Mouse (Mus musculus): Measurements from ENCODE around the gene Sema5a. TPM values are rescaled to one million over a fixed set of nuclear protein-coding genes. Genes with fewer than 3 reads are reported as not detected.
"Not testable (repeated sequence)": the region's sequence is repeated elsewhere in the genome, so short reads cannot be mapped to it uniquely, and the experiment has no call there.

Sema5a gene
- polyA plus RNA-seq, 1 experiment: 1.3 TPM

- Histone ChIP-seq H3K27ac (ENCODE audit: control insufficient read depth, insufficient read depth, low read length) (no peak overlapping the region), H3K4me1 (replicated peaks; ENCODE audit: control insufficient read depth, insufficient read depth, low read length) (no peaks in the 10 kb centered on the region), H3K4me3 (ENCODE audit: control insufficient read depth, insufficient read depth, low read length) (no peak overlapping the region), H3K27me3 (ENCODE audit: control insufficient read depth, insufficient read depth, low read length) (no peaks in the 10 kb centered on the region), H3K36me3 (ENCODE audit: control insufficient read depth, insufficient read depth, low read length) (no peaks in the 10 kb centered on the region)
- no peak for TF ChIP-seq CTCF (IDR thresholded peaks at IDR 0.05; ENCODE audit: borderline replicate concordance, control insufficient read depth, extremely low read depth, insufficient read depth, low read length, poor library complexity)
- DNase-seq: no peak
- 93% methylated on average over 3 of the region's 3 CpGs for WGBS
Measured at GRCm38 (mm10) chr15:32225394-32225793, 19.2 kb upstream of the Sema5a start.

- H3K27ac ChIP-seq (ENCODE audit: control insufficient read depth, insufficient read depth, low read length): no peak overlapping the region
- WGBS: 91% methylated on average over 6 of the region's 6 CpGs
Measured at GRCm38 (mm10) chr15:32226381-32226780, 18.2 kb upstream of the Sema5a start.

GRCm38 (mm10) chr15:32226888-32227395, 17.7 kb upstream of the Sema5a start:
- TF ChIP-seq POLR2A (IDR thresholded peaks at IDR 0.05; ENCODE audit: control insufficient read depth, extremely low read depth, insufficient read depth, low read length, poor library complexity): no peak
- no peak for TF ChIP-seq CTCF (IDR thresholded peaks at IDR 0.05; ENCODE audit: borderline replicate concordance, control insufficient read depth, extremely low read depth, insufficient read depth, low read length, poor library complexity)
- Histone ChIP-seq H3K27ac (ENCODE audit: control insufficient read depth, insufficient read depth, low read length) (no peak overlapping the region), H3K27me3 (ENCODE audit: control insufficient read depth, insufficient read depth, low read length) (no peaks in the 10 kb centered on the region), H3K4me1 (replicated peaks; ENCODE audit: control insufficient read depth, insufficient read depth, low read length) (no peaks in the 10 kb centered on the region), H3K4me3 (ENCODE audit: control insufficient read depth, insufficient read depth, low read length) (no peak overlapping the region), H3K36me3 (ENCODE audit: control insufficient read depth, insufficient read depth, low read length) (no peaks in the 10 kb centered on the region)
- WGBS: 97% methylated on average over 7 of the region's 7 CpGs
- no peak for DNase-seq

More at GRCm38 (mm10) chr15:32226381-32226780, 18.2 kb upstream of the Sema5a start:
- Histone ChIP-seq H3K4me1 (replicated peaks; ENCODE audit: control insufficient read depth, insufficient read depth, low read length) (no peaks in the 10 kb centered on the region), H3K4me3 (ENCODE audit: control insufficient read depth, insufficient read depth, low read length) (no peak overlapping the region), H3K27me3 (ENCODE audit: control insufficient read depth, insufficient read depth, low read length) (no peaks in the 10 kb centered on the region), H3K36me3 (ENCODE audit: control insufficient read depth, insufficient read depth, low read length) (no peaks in the 10 kb centered on the region)
- no peak for DNase-seq
- TF ChIP-seq CTCF (IDR thresholded peaks at IDR 0.05; ENCODE audit: borderline replicate concordance, control insufficient read depth, extremely low read depth, insufficient read depth, low read length, poor library complexity) (no peak), POLR2A (IDR thresholded peaks at IDR 0.05; ENCODE audit: control insufficient read depth, extremely low read depth, insufficient read depth, low read length, poor library complexity) (no peak)

GRCm38 (mm10) chr15:32230066-32230465, 14.5 kb upstream of the Sema5a start:
- 66% methylated on average over 2 of the region's 2 CpGs for WGBS
- Histone ChIP-seq H3K27me3 (ENCODE audit: control insufficient read depth, insufficient read depth, low read length) (no peaks in the 10 kb centered on the region), H3K36me3 (ENCODE audit: control insufficient read depth, insufficient read depth, low read length) (no peaks in the 10 kb centered on the region), H3K4me1 (replicated peaks; ENCODE audit: control insufficient read depth, insufficient read depth, low read length) (no peaks in the 10 kb centered on the region), H3K4me3 (ENCODE audit: control insufficient read depth, insufficient read depth, low read length) (no peak overlapping the region), H3K27ac (ENCODE audit: control insufficient read depth, insufficient read depth, low read length) (no peak overlapping the region)
- no peak for DNase-seq
- TF ChIP-seq CTCF (IDR thresholded peaks at IDR 0.05; ENCODE audit: borderline replicate concordance, control insufficient read depth, extremely low read depth, insufficient read depth, low read length, poor library complexity) (no peak), POLR2A (IDR thresholded peaks at IDR 0.05; ENCODE audit: control insufficient read depth, extremely low read depth, insufficient read depth, low read length, poor library complexity) (no peak)

- 89% methylated on average over 3 of the region's 3 CpGs for WGBS
Measured at GRCm38 (mm10) chr15:32232189-32232588, 12.4 kb upstream of the Sema5a start.

GRCm38 (mm10) chr15:32232666-32233141, 11.9 kb upstream of the Sema5a start:
- not testable (repeated sequence) for H3K27me3 ChIP-seq (ENCODE audit: control insufficient read depth, insufficient read depth, low read length); H3K36me3 ChIP-seq (ENCODE audit: control insufficient read depth, insufficient read depth, low read length); H3K4me1 ChIP-seq (replicated peaks; ENCODE audit: control insufficient read depth, insufficient read depth, low read length); H3K4me3 ChIP-seq (ENCODE audit: control insufficient read depth, insufficient read depth, low read length); DNase-seq; H3K27ac ChIP-seq (ENCODE audit: control insufficient read depth, insufficient read depth, low read length)
- 20% methylated on average over 8 of the region's 8 CpGs for WGBS

More at GRCm38 (mm10) chr15:32232189-32232588, 12.4 kb upstream of the Sema5a start:
- Histone ChIP-seq H3K36me3 (ENCODE audit: control insufficient read depth, insufficient read depth, low read length) (no peaks in the 10 kb centered on the region), H3K27me3 (ENCODE audit: control insufficient read depth, insufficient read depth, low read length) (no peaks in the 10 kb centered on the region), H3K27ac (ENCODE audit: control insufficient read depth, insufficient read depth, low read length) (no peak overlapping the region), H3K4me1 (replicated peaks; ENCODE audit: control insufficient read depth, insufficient read depth, low read length) (no peaks in the 10 kb centered on the region), H3K4me3 (ENCODE audit: control insufficient read depth, insufficient read depth, low read length) (no peak overlapping the region)
- no peak for DNase-seq
- TF ChIP-seq CTCF (IDR thresholded peaks at IDR 0.05; ENCODE audit: borderline replicate concordance, control insufficient read depth, extremely low read depth, insufficient read depth, low read length, poor library complexity) (no peak), POLR2A (IDR thresholded peaks at IDR 0.05; ENCODE audit: control insufficient read depth, extremely low read depth, insufficient read depth, low read length, poor library complexity) (no peak)

- DNase-seq: no peak
- Histone ChIP-seq H3K36me3 (ENCODE audit: control insufficient read depth, insufficient read depth, low read length) (no peaks in the 10 kb centered on the region), H3K27ac (ENCODE audit: control insufficient read depth, insufficient read depth, low read length) (no peak overlapping the region), H3K27me3 (ENCODE audit: control insufficient read depth, insufficient read depth, low read length) (no peaks in the 10 kb centered on the region), H3K4me3 (ENCODE audit: control insufficient read depth, insufficient read depth, low read length) (no peak overlapping the region), H3K4me1 (replicated peaks; ENCODE audit: control insufficient read depth, insufficient read depth, low read length) (no peaks in the 10 kb centered on the region)
- WGBS: 96% methylated on average over 1 of the region's 1 CpGs
- TF ChIP-seq CTCF (IDR thresholded peaks at IDR 0.05; ENCODE audit: borderline replicate concordance, control insufficient read depth, extremely low read depth, insufficient read depth, low read length, poor library complexity) (no peak), POLR2A (IDR thresholded peaks at IDR 0.05; ENCODE audit: control insufficient read depth, extremely low read depth, insufficient read depth, low read length, poor library complexity) (no peak)
Measured at GRCm38 (mm10) chr15:32233451-32233850, 11.2 kb upstream of the Sema5a start.
